Mouse (Mus musculus): ENCODE measurements around the gene Cul9. TPM values are rescaled to one million over a fixed set of nuclear protein-coding genes. Genes with fewer than 3 reads are reported as not detected.

Gene Cul9
- polyA plus RNA-seq, 1 experiment: 0.48 TPM

DNA sequence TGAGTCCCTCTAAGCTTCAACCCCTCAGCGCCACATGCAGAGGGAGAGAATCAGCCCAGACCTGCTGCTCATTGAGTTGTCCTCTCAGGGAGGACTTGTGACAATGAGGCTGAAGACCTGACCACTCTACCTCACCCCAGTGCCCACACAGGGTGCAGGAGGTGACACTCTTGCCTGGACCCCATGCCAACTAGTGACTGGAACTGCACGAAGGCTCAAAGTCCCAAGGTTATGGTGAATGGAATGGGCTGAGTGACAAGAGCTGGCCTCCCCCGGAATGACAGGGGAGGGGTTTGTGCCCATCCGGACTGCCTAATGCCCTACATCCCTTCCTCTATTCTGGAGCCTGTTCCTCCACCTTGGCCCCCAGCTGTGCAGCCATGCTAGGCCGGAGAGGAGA, 93.5 kb downstream of the Cul9 start:
- TF ChIP-seq GATA1 (IDR thresholded peaks at IDR 0.05; ENCODE audit: low read length): no peak

Other genes starting within 250 kb of the Cul9 start
- gene Dlk2, start 249.0 kb downstream of the Cul9 start, polyA plus RNA-seq (2012): not detected in 2 replicates
- gene Abcc10, start 218.0 kb downstream of the Cul9 start, polyA plus RNA-seq (2012): 11.8 and 12.9 TPM in 2 replicates
- 7.3 and 7.6 TPM in 2 replicates for gene Zfp318, start 162.7 kb downstream of the Cul9 start, polyA plus RNA-seq (2012)
- gene Crip3, start 117.5 kb downstream of the Cul9 start, polyA plus RNA-seq (2012): not detected in 2 replicates
- not detected in 2 replicates for gene Slc22a7, start 107.9 kb downstream of the Cul9 start, polyA plus RNA-seq (2012)
- not detected in 2 replicates for gene Ttbk1, start 58.7 kb downstream of the Cul9 start, polyA plus RNA-seq (2012)
- 45.3 and 54.4 TPM in 2 replicates for gene Dnph1, start 49.7 kb downstream of the Cul9 start, polyA plus RNA-seq (2012)
- 142 and 147 TPM in 2 replicates for gene Srf, start 9.8 kb upstream of the Cul9 start, polyA plus RNA-seq (2012)
- gene Ptk7, start 83.1 kb upstream of the Cul9 start, polyA plus RNA-seq (2012): not detected in 2 replicates
- 6.4 and 7.8 TPM in 2 replicates for gene Klc4, start 99.6 kb upstream of the Cul9 start, polyA plus RNA-seq (2012)
- 790 and 1,047 TPM in 2 replicates for gene Mrpl2, start 99.8 kb upstream of the Cul9 start, polyA plus RNA-seq (2012)
- gene Cul7, start 103.9 kb upstream of the Cul9 start, polyA plus RNA-seq (2012): 94.6 and 117 TPM in 2 replicates
- gene Rrp36, start 128.0 kb upstream of the Cul9 start, polyA plus RNA-seq (2012): 38.5 and 49.7 TPM in 2 replicates
- 119 and 135 TPM in 2 replicates for gene Mea1, start 132.4 kb upstream of the Cul9 start, polyA plus RNA-seq (2012)
- gene Klhdc3, start 134.5 kb upstream of the Cul9 start, polyA plus RNA-seq (2012): 255 and 339 TPM in 2 replicates
- 94.1 and 94.3 TPM in 2 replicates for gene Ppp2r5d, start 158.7 kb upstream of the Cul9 start, polyA plus RNA-seq (2012)
- gene Pex6, start 165.1 kb upstream of the Cul9 start, polyA plus RNA-seq (2012): 39.0 and 43.4 TPM in 2 replicates
- gene Gnmt, start 182.8 kb upstream of the Cul9 start, polyA plus RNA-seq (2012): 0.16 and 0.37 TPM in 2 replicates
- 72.4 and 81.9 TPM in 2 replicates for gene Cnpy3, start 205.8 kb upstream of the Cul9 start, polyA plus RNA-seq (2012)
- not detected in 2 replicates for gene Ptcra, start 217.3 kb upstream of the Cul9 start, polyA plus RNA-seq (2012)
- 144 and 204 TPM in 2 replicates for gene 2310039H08Rik, start 226.2 kb upstream of the Cul9 start, polyA plus RNA-seq (2012)
- 6.3 and 11.6 TPM in 2 replicates for gene Rpl7l1, start 236.3 kb upstream of the Cul9 start, polyA plus RNA-seq (2012)